Mouse (Mus musculus) bone marrow, adult 2 months (tissue): Measurements from ENCODE around the gene Gm43517. TPM values are rescaled to one million over a fixed set of nuclear protein-coding genes. Genes with fewer than 3 reads are reported as not detected.

Experiments
- H3K27ac ChIP-seq: fragments of 200-500 bp; 2 replicates; pipeline ENCODE4 v1.5.1; 2012; ENCODE audit warnings: low read depth, mild to moderate bottlenecking, control low read depth, inconsistent platforms, low read length; ENCODE audit not compliant: control insufficient read depth, poor library complexity, insufficient read depth
- H3K4me1 ChIP-seq: fragments of 200-500 bp; 2 replicates; pipeline ENCODE4 v1.6.1; 2011; ENCODE audit warnings: low read length; ENCODE audit not compliant: control insufficient read depth, insufficient read depth
- H3K4me3 ChIP-seq: fragments of 200-500 bp; replicated peaks from 2 replicates; pipeline ENCODE3; 2011; ENCODE audit warnings: mild to moderate bottlenecking, low read depth, low read length, control low read depth; ENCODE audit not compliant: control insufficient read depth
- CTCF ChIP-seq: fragments of 200-500 bp; IDR thresholded peaks from 2 replicates; pipeline ENCODE4 v1.5.1; 2011; ENCODE audit warnings: low read length, control low read depth; ENCODE audit not compliant: control insufficient read depth, insufficient read depth
- POLR2A ChIP-seq: fragments of 200-500 bp; IDR thresholded peaks from 2 replicates; pipeline ENCODE4 v1.6.1; 2011; ENCODE audit warnings: low read depth, mild to moderate bottlenecking, control low read depth, low read length, borderline replicate concordance; ENCODE audit not compliant: control insufficient read depth
- WGBS: fragments of 180-500 bp; shearing (Covaris S2); methylation state at CpG from one replicate; pipeline ENCODE4 v1.1.7; 2018; 5-methylcytosine and 5-hydroxymethylcytosine counted together
- polyA plus RNA-seq: library from polyadenylated mRNA; stranded (reverse); fragments of >200 nt; gene quantifications from 2 replicates; pipeline ENCODE4 v1.2.4, GENCODE M21; 2011; ENCODE audit warnings: low replicate concordance; ENCODE audit not compliant: missing spikeins, insufficient read depth, insufficient read length

The Gm43517 gene
- polyA plus RNA-seq, 1 experiment, result not detected

GRCm38 (mm10) chr12:49389666-49390065 lies 4.7 kb downstream of the Gm43517 start:
- TF ChIP-seq POLR2A, result no peak
- no peak for TF ChIP-seq CTCF
- 10% methylated on average over 5 of the region's 5 CpGs for WGBS
- H3K4me1 ChIP-seq, result no peaks in the 10 kb centered on the region
- H3K4me3 ChIP-seq, result no peak overlapping the region
- H3K27ac ChIP-seq, result no peak overlapping the region

DNA sequence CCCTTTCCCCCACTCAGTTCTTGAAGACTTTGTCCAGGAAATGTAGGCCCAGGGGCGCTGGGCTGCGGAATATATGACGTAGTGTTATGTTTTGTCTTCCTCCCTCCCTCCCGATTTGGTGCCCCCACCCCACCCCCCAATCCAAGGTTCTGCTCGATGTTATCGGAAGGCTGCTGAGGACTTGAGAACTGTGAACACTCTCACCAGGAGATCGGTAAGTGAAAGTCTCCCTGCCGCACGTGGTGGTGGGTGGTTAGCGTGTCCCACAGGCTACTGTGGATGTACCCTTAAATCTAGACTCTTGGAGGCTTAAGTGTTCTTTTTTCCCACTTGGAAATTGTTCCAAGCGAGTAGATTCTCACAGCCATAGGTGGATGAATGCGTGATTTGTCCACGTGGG lies 5.3 kb downstream of the Gm43517 start:
- Histone ChIP-seq H3K4me1 (no peaks in the 10 kb centered on the region), H3K27ac (no peak overlapping the region), H3K4me3 (no peak overlapping the region)
- TF ChIP-seq POLR2A, result no peak
- TF ChIP-seq CTCF, result no peak
- 6% methylated on average over 13 of the region's 13 CpGs for WGBS

- Histone ChIP-seq H3K27ac (no peak overlapping the region), H3K4me1 (no peaks in the 10 kb centered on the region), H3K4me3 (no peak overlapping the region)
- 9% methylated on average over 9 of the region's 9 CpGs for WGBS
- TF ChIP-seq CTCF (no peak), POLR2A (no peak)
Measured at GRCm38 (mm10) chr12:49390926-49391304, 5.9 kb downstream of the Gm43517 start.

DNA sequence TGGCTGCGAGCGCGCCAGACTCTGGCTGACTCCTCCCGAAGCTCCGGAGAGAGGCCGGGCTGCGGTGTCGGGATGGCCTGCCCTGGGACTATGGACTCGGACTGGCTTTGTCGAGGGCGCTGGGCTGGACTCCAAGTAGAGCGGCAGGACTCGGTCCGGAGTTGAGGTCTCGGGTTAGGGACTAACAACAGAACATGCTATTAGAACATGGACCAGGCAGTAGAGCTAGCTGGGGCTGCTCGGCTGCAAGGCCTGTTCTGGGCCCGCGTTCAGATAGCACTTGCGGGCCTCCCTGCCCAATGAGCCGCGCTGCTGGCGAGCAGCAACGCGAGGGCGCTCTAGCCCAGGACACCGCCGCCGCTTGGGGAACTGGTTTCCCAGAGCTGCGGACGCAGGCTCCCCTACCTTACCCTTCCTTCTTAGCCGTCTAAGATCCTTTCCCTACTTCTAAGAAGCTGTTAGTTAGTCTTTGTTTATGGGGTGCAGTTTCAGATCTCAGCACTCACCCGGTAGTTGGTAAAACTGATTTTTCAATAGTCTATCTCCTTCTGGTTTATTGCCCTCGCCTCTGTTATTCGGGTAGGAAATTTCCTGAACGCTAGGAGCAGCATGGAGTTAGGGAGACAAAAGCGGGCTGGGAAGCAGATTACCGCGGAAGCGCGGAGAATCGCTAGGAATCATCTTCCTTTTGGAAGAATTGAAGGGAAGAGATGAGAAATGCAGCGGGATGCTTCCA lies 6.5 kb downstream of the Gm43517 start:
- Histone ChIP-seq H3K4me3 (no peak overlapping the region), H3K27ac (no peak overlapping the region), H3K4me1 (no peaks in the 10 kb centered on the region)
- TF ChIP-seq CTCF, result no peak
- no peak for TF ChIP-seq POLR2A
- WGBS, result 3% methylated on average over 42 of the region's 42 CpGs

GRCm38 (mm10) chr12:49392041-49392390 lies 7.0 kb downstream of the Gm43517 start:
- TF ChIP-seq POLR2A (no peak), CTCF (no peak)
- H3K4me3 ChIP-seq, result no peak overlapping the region
- H3K4me1 ChIP-seq, result no peaks in the 10 kb centered on the region
- WGBS, result 7% methylated on average over 10 of the region's 10 CpGs
- no peak overlapping the region for H3K27ac ChIP-seq

DNA sequence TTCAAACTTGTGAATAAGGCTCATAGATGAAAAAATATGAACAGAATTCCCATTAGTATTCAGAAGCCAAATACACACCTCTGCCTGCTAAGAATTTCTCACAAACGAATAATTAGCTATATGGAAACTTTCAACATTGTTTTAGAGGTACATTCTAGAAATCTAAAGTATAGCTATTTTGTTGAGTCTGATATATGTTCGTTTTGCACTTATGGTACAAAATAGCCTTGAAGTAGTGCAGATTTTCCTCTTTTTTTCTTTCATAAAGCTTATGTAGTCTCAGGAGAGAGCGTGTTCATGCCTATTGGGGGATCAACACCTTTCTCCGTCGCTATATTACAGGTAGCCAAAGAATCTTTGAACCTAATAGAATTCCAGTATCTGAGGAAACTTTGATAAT lies 7.9 kb downstream of the Gm43517 start:
- TF ChIP-seq POLR2A, result no peak
- no peak for TF ChIP-seq CTCF
- 13% methylated on average over 5 of the region's 5 CpGs for WGBS

DNA sequence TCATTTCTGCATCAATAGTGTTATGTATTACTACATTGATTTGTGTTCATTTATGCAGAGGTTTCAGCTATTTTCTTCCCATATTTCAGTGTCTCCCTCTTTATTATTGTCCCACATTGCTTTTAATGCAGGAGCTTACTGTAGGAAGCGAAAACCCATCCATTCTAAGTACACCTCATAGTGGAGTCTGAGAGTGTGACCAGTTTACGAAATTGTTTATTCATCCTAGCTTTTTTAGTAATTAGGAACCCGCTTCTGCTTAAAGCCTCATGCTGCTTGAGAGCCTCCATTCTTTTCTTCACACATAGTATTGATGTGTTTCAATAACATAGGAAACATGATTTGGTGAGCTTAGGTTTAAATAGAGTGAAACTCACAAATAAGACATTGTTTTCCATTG lies 8.7 kb downstream of the Gm43517 start:
- Histone ChIP-seq H3K4me1 (no peaks in the 10 kb centered on the region), H3K4me3 (no peak overlapping the region), H3K27ac (no peak overlapping the region)
- 28% methylated on average over 3 of the region's 3 CpGs for WGBS
- TF ChIP-seq CTCF, result no peak
- TF ChIP-seq POLR2A, result no peak

More for the DNA sequence above, 7.9 kb downstream of the Gm43517 start:
- Histone ChIP-seq H3K4me1 (no peaks in the 10 kb centered on the region), H3K4me3 (no peak overlapping the region), H3K27ac (no peak overlapping the region)

- Histone ChIP-seq H3K4me3 (no peak overlapping the region), H3K4me1 (no peaks in the 10 kb centered on the region), H3K27ac (no peak overlapping the region)
- 3% methylated on average over 1 of the region's 1 CpGs for WGBS
- TF ChIP-seq CTCF, result no peak
- TF ChIP-seq POLR2A, result no peak
Measured at GRCm38 (mm10) chr12:49394181-49394580, 9.2 kb downstream of the Gm43517 start.

DNA sequence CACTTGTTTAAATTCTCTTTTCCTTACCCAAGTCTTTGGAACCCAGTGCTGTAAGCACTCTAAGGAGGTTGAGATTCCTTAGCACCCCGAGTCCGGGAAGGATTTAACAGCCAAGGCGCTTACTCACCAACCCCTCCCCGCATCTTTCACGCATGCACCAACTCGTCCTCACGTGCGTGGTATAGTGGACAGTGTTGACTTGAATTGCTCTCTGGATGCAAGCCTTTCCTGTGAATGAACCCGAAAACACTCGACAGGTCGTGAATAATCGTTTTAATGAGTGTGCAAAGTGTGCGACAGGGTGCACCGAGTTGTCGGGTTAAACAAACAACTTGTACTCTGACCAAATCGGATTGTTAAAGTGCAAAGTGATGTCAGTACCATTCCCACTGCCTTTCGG lies 9.9 kb downstream of the Gm43517 start:
- Histone ChIP-seq H3K27ac (no peak overlapping the region), H3K4me3 (no peak overlapping the region), H3K4me1 (no peaks in the 10 kb centered on the region)
- 5% methylated on average over 17 of the region's 17 CpGs for WGBS
- TF ChIP-seq CTCF (no peak), POLR2A (no peak)
